Mouse (Mus musculus): ENCODE data around the gene Etfbkmt.

GRCm38 (mm10) chr6:149155031-149155841 lies 15.6 kb downstream of the Etfbkmt start:
- TF ChIP-seq POLR2A (IDR thresholded peaks at IDR 0.05; ENCODE audit: insufficient read depth, low read length), result no peak
- TF ChIP-seq CTCF (IDR thresholded peaks at IDR 0.05; ENCODE audit: low read depth, low read length), result no peak
